Mouse (Mus musculus) ES-E14 (cell line): ENCODE data around the gene Pcp4l1.

Source experiments
- CHD2 ChIP-seq: IDR thresholded peaks from 2 replicates; pipeline ENCODE4 v1.6.1; 2014; ENCODE audit warnings: mild to moderate bottlenecking, low read depth, low read length, inconsistent platforms
- MAFK ChIP-seq: IDR thresholded peaks from 2 replicates; pipeline ENCODE4 v1.6.1; 2014; ENCODE audit warnings: mild to moderate bottlenecking, low read depth, low read length, inconsistent platforms; ENCODE audit not compliant: insufficient read depth

GRCm38 (mm10) chr1:171124398-171124797 is 71.7 kb downstream of the Pcp4l1 start:
- TF ChIP-seq MAFK (no peak), CHD2 (no peak)
